Mouse (Mus musculus) embryonic facial prominence, embryonic 14.5 days (tissue): ENCODE data around the gene Csnk1g2. TPM values are rescaled to one million over a fixed set of nuclear protein-coding genes. Genes with fewer than 3 reads are reported as not detected.

ENCODE experiments used
- ATAC-seq: fragments of 200-750 bp; cut with Nextera tagmentation; 2 replicates; pipeline ENCODE4 v1.8.0; 2017; ENCODE audit warnings: low read depth, moderate number of reproducible peaks, moderate TSS enrichment
- DNase-seq: peaks from one replicate; pipeline ENCODE4 v3.0.0-alpha.2; 2015; ENCODE audit warnings: low spot score
- H3K27ac ChIP-seq: fragments of 300-500 bp; sonication (generic); replicated peaks from 2 replicates; pipeline ENCODE4 v1.5.1; 2014; ENCODE audit warnings: low read depth, mild to moderate bottlenecking, low read length, moderate library complexity
- H3K27me3 ChIP-seq: fragments of 300-500 bp; sonication (generic); replicated peaks from 2 replicates; pipeline ENCODE4 v1.6.1; 2014; ENCODE audit warnings: low read length; ENCODE audit not compliant: control insufficient read depth, insufficient read depth
- H3K36me3 ChIP-seq: fragments of 300-500 bp; sonication (generic); 2 replicates; pipeline ENCODE4 v1.6.1; 2014; ENCODE audit warnings: low read length, mixed read lengths; ENCODE audit not compliant: control insufficient read depth, insufficient read depth
- H3K4me1 ChIP-seq: fragments of 300-500 bp; sonication (generic); 2 replicates; pipeline ENCODE4 v1.6.1; 2014; ENCODE audit warnings: antibody characterized with exemption, low read length; ENCODE audit not compliant: control insufficient read depth, insufficient read depth
- H3K4me2 ChIP-seq: fragments of 300-500 bp; sonication (generic); 2 replicates; pipeline ENCODE4 v1.6.1; 2014; ENCODE audit warnings: low read depth, mild to moderate bottlenecking, low read length, moderate library complexity, mixed read lengths
- H3K4me3 ChIP-seq: fragments of 300-500 bp; sonication (generic); 2 replicates; pipeline ENCODE4 v1.5.1; 2014; ENCODE audit warnings: low read depth, mild to moderate bottlenecking, low read length
- H3K9ac ChIP-seq: fragments of 300-500 bp; sonication (generic); 2 replicates; pipeline ENCODE4 v1.6.1; 2014; ENCODE audit warnings: low read depth, mild to moderate bottlenecking, low read length, moderate library complexity, mixed read lengths
- H3K9me3 ChIP-seq: fragments of 300-500 bp; sonication (generic); 2 replicates; pipeline ENCODE4 v1.6.1; 2016; ENCODE audit warnings: low read length; ENCODE audit not compliant: control insufficient read depth
- WGBS: fragments of 180-500 bp; shearing (Covaris S2); extraction: QIAGEN DNeasy Blood & Tissue Kit; methylation state at CpG from one replicate; pipeline ENCODE4 v1.1.7; 2014; 5-methylcytosine and 5-hydroxymethylcytosine counted together
- polyA plus RNA-seq: library from polyadenylated mRNA; unstranded; fragments of >200 nt; fragmentation: Nextera tagmentation; extraction: Ambion mirVana; gene quantifications from 2 replicates; pipeline ENCODE4 v1.2.1, GENCODE M21; 2014

Csnk1g2 gene
- polyA plus RNA-seq, 1 experiment from 2014 or later, result 104 TPM

DNA sequence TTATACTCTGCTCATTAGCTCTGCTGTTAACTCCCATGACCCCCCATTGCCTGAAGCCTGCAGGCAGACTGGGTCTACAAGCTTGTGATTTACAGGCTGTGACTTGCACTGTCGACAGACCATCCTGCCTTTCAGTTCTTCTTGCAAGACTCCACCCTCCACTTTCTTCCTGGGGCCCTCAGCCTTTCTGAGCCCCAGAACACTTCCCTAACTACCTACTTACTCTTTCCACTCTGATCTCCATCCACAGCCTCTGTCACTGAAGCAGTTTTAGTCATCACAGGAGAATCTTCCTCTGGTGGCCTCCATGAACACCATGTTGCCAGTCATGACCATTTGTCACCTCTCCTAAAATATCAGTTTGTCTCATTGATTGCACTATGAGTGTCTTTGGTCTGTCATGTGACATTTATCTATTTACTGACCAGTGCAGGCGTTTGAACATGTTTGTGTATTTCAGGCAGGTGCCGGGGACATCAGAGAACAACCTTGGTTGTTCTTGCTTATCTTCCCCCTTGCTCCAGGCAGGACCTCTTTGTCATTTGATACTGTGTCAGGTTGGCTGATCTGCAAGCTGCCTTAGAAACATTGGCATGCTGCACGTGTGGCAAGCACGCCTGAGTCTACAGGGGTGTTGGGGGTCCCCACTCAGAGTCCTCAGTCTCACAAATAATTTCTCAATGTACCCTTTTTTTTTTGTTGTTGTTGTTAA, 41.0 kb downstream of the Csnk1g2 start:
- peaks cover 29% of the 10 kb centered on the region for H3K36me3 ChIP-seq
- no peak overlapping the region for H3K4me2 ChIP-seq
- H3K9me3 ChIP-seq, result no peaks in the 10 kb centered on the region
- H3K4me3 ChIP-seq, result no peak overlapping the region
- no peak overlapping the region for H3K9ac ChIP-seq
- peak; percentile 68 for DNase-seq
- no peak for ATAC-seq
- H3K27me3 ChIP-seq, result no peaks in the 10 kb centered on the region
- peak overlapping the region; percentile 86 for H3K27ac ChIP-seq
- peaks cover 25% of the 10 kb centered on the region for H3K4me1 ChIP-seq
- 46% methylated on average over 5 of the region's 5 CpGs for WGBS

DNA sequence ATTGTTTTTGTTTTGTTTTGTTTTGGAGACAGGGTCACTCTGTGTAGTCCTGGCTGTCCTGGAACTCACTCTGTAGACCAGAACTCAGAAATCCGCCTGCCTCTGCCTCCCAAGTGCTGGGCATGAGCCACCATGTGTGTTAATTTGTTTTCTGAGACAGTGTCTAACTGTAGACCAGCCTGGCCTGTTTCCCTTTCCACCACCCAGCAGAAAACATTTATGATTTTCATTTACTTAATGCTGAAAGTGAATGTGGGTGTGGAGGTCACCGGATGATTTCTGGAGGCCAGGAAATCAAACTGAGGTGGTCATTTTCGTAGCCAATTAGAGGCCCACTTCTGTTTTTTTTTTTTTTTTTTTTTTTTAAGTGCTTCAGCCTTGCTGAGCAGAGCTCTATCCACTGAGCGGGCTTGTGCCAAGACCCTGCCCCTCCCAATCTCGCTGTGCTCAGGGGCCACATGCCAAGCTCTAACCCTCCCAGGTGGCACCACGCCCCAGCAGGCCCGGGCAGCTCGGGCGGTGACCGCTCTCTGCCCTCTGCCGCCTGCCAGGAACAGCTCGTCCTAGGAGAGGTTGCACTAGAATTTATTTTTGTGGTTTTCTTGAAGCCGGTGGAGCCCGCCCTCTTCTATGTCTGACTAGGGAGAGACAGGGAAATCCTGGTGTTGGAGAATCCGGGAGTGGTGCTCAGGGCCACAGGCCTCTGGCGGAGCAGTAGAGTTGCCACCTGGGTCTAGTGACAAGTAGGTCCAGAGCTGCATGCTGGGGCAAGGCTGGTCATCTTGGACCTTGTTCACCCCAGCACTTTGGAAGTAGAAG, 41.8 kb downstream of the Csnk1g2 start:
- peaks cover 36% of the 10 kb centered on the region for H3K36me3 ChIP-seq
- H3K9me3 ChIP-seq, result no peaks in the 10 kb centered on the region
- H3K9ac ChIP-seq, result peak overlapping the region; percentile 42
- H3K4me3 ChIP-seq, result peak overlapping the region; percentile 2; the same call in 1 of the 2 replicates
- ATAC-seq (peak; percentile 73), DNase-seq (peak; percentile 88)
- H3K27me3 ChIP-seq, result no peaks in the 10 kb centered on the region
- peak overlapping the region; percentile 47 for H3K4me2 ChIP-seq
- H3K27ac ChIP-seq, result peak overlapping the region; percentile 86
- peaks cover 25% of the 10 kb centered on the region for H3K4me1 ChIP-seq
- 26% methylated on average over 16 of the region's 16 CpGs for WGBS

DNA sequence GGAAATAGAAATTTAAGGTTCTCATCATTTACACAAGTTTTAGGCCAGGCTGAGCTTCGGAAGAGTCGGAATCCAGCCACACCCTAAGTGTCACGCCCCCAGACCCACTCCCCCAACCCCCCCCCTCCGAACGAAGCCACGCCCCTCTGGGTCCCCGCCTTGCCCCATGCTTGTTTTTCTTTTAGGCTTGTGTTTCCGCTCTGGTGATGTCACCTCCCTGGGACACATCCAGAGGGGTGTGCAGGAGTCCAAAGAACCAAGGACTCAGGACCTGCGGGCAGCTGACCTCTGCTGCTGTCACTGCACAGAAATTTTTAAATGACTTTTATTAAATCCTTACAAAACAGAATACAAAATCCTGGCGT, 42.4 kb downstream of the Csnk1g2 start:
- Histone ChIP-seq H3K9me3 (no peaks in the 10 kb centered on the region), H3K4me2 (peak overlapping the region; percentile 47), H3K27ac (peak overlapping the region; percentile 86), H3K9ac (peak overlapping the region; percentile 42; the same call in 1 of the 2 replicates), H3K36me3 (peaks cover 42% of the 10 kb centered on the region), H3K4me1 (peaks cover 25% of the 10 kb centered on the region), H3K27me3 (no peaks in the 10 kb centered on the region), H3K4me3 (peak overlapping the region; percentile 2; the same call in 1 of the 2 replicates)
- ATAC-seq (peak; percentile 35; the same call in 1 of the 2 replicates), DNase-seq (peak; percentile 63)
- WGBS, result 9% methylated on average over 10 of the region's 10 CpGs

DNA sequence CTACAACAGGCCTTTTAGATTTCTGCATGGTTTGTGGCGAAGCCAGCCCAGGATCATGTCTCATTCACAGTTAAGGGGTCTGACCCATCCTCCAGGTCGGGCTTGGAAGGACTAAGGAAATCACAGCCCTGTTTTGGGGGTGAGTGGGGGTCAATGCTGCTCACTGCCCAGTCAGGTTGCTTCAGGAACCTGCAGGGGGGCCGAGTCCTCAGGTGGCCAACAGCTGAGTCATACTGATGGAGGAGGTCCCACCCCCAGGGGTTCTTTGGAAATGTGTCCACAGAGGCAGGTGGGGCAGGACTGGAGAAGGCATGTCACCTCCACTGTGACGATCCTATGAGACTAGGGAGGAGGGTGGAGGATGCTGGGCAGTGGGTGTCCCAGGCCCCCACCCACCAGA, 42.8 kb downstream of the Csnk1g2 start:
- Histone ChIP-seq H3K4me3 (no peak overlapping the region), H3K4me2 (peak overlapping the region; percentile 47; the same call in 1 of the 2 replicates), H3K4me1 (peaks cover 25% of the 10 kb centered on the region), H3K27me3 (no peaks in the 10 kb centered on the region), H3K9ac (0 out of 2 replicates have a peak overlapping the region, but pooled peaks have one; percentile 42), H3K36me3 (peaks cover 47% of the 10 kb centered on the region), H3K9me3 (no peaks in the 10 kb centered on the region), H3K27ac (peak overlapping the region; percentile 86)
- DNase-seq, result no peak
- no peak for ATAC-seq
- WGBS, result 54% methylated on average over 4 of the region's 4 CpGs

DNA sequence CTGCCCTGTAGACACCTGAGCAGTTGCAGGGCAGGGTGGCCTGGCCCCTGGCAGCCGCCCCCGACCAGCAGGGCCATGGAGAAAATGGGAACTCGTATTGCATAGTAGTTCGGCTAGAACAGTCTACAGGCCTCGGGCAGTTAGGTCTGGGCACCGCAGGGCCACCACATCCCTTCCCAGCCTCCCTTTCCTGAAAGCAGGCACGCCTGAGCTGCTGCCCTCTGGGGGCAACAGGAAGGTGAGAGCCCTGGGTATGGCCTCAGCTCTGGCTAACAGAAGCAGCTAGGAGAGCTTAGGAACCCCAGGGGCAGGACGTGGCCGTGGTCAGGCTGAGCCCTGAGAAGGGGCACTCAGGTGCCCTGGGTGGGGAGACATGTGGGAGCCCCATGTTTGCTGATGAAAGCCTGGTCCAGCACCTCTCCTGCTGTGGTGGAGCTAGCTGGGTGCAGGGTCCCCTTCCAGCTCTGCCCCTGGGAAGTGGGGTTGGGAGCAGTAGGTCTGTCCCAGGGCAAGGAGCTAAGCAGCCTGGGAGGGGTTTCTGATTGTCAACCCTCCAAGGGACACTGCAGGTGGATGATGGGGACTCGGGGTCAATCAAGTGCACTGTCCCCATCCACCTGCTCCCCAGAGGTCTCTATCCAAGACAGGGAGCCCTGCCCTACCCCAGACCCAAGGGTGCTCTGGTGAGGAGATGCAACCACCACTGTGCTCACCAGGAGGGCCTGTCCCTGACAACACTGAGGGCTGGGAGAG, 43.5 kb downstream of the Csnk1g2 start:
- Histone ChIP-seq H3K4me1 (peaks cover 25% of the 10 kb centered on the region), H3K27me3 (no peaks in the 10 kb centered on the region), H3K9ac (no peak overlapping the region; the same call in 1 of the 2 replicates), H3K36me3 (peaks cover 54% of the 10 kb centered on the region), H3K4me3 (no peak overlapping the region), H3K4me2 (no peak overlapping the region), H3K27ac (peak overlapping the region; percentile 86; the same call in 1 of the 2 replicates), H3K9me3 (no peaks in the 10 kb centered on the region)
- no peak for ATAC-seq
- DNase-seq, result no peak
- 70% methylated on average over 10 of the region's 10 CpGs for WGBS

DNA sequence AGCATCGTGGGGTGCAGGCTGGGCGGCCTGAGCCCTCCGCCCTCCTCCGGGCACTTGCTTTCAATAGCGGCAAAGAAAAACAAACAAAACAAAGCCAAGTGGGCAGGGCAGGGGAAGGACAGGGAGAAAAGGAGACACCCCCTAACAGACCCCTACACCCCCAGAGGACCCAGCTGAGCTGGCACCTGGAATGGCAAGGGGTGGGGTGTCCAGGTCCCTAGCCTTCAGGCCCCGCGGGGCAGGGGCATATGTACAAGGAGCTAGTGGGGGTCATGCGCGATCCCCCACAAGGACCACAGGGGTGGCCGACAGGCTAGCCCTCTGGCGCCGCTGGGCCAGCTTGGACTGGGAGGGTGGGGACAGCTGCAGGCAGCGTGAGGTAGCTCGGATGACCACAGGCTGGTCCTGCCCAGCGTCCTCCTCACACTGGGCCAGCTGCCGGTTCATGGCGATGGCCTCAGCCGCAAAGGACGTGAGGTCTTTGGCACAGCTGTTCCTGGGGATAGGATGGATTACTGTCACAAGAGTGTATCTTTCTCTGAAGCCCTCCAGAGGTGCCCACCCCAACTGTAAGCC, 44.3 kb downstream of the Csnk1g2 start:
- no peak; the same call in 1 of the 2 replicates for ATAC-seq
- H3K36me3 ChIP-seq, result peaks cover 62% of the 10 kb centered on the region
- 82% methylated on average over 17 of the region's 19 CpGs for WGBS

DNA sequence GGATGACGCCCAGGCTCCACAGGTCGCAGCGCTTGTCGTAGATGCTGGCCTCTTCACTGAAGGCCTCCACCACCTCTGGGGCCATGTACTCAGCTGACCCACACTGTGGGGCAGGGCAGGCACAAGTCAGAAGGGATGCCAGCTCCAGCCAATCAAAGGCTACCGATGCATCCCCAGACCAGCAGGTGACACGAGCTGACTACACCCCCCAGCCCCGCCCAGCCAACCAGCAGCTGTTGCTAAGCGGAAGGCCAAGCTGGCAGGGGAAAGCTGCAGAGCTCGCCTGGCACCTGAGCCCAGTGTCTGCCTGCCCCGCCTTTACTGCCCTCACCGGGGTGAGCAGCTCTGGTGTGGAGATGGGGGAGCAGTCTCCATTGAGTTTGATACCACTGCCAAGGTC, 46.0 kb downstream of the Csnk1g2 start:
- no peak overlapping the region for H3K9ac ChIP-seq
- peaks cover 27% of the 10 kb centered on the region for H3K4me1 ChIP-seq
- 89% methylated on average over 3 of the region's 11 CpGs for WGBS
- no peak for ATAC-seq
- peaks cover 79% of the 10 kb centered on the region for H3K36me3 ChIP-seq
- H3K4me2 ChIP-seq, result no peak overlapping the region
- H3K4me3 ChIP-seq, result no peak overlapping the region
- DNase-seq, result no peak
- H3K27me3 ChIP-seq, result no peaks in the 10 kb centered on the region
- no peaks in the 10 kb centered on the region for H3K9me3 ChIP-seq
- no peak overlapping the region for H3K27ac ChIP-seq

More for the DNA sequence above, 44.3 kb downstream of the Csnk1g2 start:
- Histone ChIP-seq H3K27me3 (no peaks in the 10 kb centered on the region), H3K4me2 (no peak overlapping the region), H3K9ac (no peak overlapping the region), H3K4me1 (peaks cover 25% of the 10 kb centered on the region), H3K27ac (no peak overlapping the region), H3K4me3 (no peak overlapping the region), H3K9me3 (no peaks in the 10 kb centered on the region)
- no peak for DNase-seq

DNA sequence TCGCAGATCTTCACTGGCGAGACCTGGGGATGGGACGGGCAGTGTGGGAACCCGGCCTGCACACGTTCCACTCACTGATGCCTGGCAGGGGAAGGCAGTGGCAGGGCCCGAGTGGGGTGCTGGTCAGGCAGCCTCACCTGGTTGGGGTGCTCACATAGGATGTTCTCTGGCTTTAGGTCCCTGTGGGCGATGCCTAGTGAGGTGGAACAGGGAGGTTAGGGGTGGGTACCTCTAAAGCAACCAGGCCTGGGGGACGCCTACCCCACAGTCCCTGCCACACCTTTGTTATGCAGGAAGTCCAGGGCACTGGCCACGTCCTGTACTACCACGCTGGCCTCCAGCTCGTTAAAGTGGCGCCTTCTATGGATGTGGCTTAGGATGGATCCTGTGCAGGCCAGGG, 46.4 kb downstream of the Csnk1g2 start:
- Histone ChIP-seq H3K4me1 (peaks cover 27% of the 10 kb centered on the region), H3K4me2 (no peak overlapping the region), H3K27ac (no peak overlapping the region), H3K27me3 (no peaks in the 10 kb centered on the region), H3K9ac (no peak overlapping the region), H3K36me3 (peaks cover 83% of the 10 kb centered on the region), H3K9me3 (no peaks in the 10 kb centered on the region), H3K4me3 (no peak overlapping the region)
- no peak for ATAC-seq
- DNase-seq, result no peak
- WGBS, result 96% methylated on average over 9 of the region's 12 CpGs
